Mouse (Mus musculus): ENCODE data around the gene Lrpprc.

GRCm38 (mm10) chr17:84738073-84738797 lies 52.4 kb downstream of the Lrpprc start:
- TF ChIP-seq CTCF (IDR thresholded peaks at IDR 0.05; ENCODE audit: low read depth) (no peak), EP300 (IDR thresholded peaks at IDR 0.05; ENCODE audit: low read depth) (peak; percentile 84)

All from liver, postnatal 0 days (tissue).